Mouse (Mus musculus) lung, postnatal 0 days (tissue): ENCODE measurements around the gene 9130213A22Rik.

Source experiments
- CTCF ChIP-seq: IDR thresholded peaks from 2 replicates; pipeline ENCODE4 v1.5.1; 2016; ENCODE audit warnings: antibody characterized with exemption, mild to moderate bottlenecking
- EP300 ChIP-seq: IDR thresholded peaks from 2 replicates; pipeline ENCODE4 v1.6.1; 2016; ENCODE audit warnings: antibody characterized with exemption, mild to moderate bottlenecking, control low read depth

DNA sequence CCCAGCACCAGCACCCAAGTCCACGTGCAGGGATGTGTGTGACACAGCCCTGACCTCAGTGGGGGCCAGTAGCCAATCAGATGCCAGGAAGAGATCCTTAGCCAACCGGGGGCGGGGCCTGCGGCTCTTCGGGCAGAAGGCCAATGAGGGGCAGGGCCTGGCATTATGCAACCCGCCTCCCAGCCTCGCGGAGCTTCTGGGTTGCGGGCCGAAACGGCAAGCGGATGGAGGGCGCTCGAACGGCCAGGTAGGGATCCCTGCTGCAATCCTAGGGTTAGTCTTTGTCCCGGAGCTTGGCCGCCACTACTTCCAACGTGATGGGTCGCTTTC is 23.7 kb downstream of the 9130213A22Rik start:
- TF ChIP-seq CTCF = no peak
- TF ChIP-seq EP300 = no peak
